Mouse (Mus musculus) yolk sac, embryonic 10.5 days (tissue): ENCODE data around the gene C3.
A peak's percentile ranks its signal among the peaks of the same experiment; 100 is the strongest.

Source experiments
- DNase-seq: peaks from one replicate; pipeline ENCODE4 v3.0.0-alpha.2; 2017; ENCODE audit warnings: low spot score

Gene C3

GRCm38 (mm10) chr17:57228014-57228413 lies at the start of gene C3:
TSS of gene C3 (minus strand) at chr17:57228136.
- DNase-seq = no peak

- DNase-seq = peak; percentile 57
These were observed 48.7 kb upstream of the C3 start for GRCm38 (mm10) chr17:57276634-57277121.

GRCm38 (mm10) chr17:57275997-57276351 lies 48.0 kb upstream of the C3 start:
- no peak for DNase-seq

GRCm38 (mm10) chr17:57275111-57275996 lies 47.4 kb upstream of the C3 start:
- peak; percentile 78 for DNase-seq

GRCm38 (mm10) chr17:57274686-57275085 lies 46.8 kb upstream of the C3 start:
- DNase-seq = no peak

- no peak for DNase-seq
These were observed 45.9 kb upstream of the C3 start for GRCm38 (mm10) chr17:57273846-57274245.

- DNase-seq = no peak
These were observed 43.4 kb upstream of the C3 start for GRCm38 (mm10) chr17:57271301-57271700.

GRCm38 (mm10) chr17:57267556-57268126 lies 39.7 kb upstream of the C3 start:
- DNase-seq = no peak

GRCm38 (mm10) chr17:57264972-57265945 lies 37.3 kb upstream of the C3 start:
- DNase-seq = no peak

GRCm38 (mm10) chr17:57264164-57264563 lies 36.2 kb upstream of the C3 start:
- no peak for DNase-seq

- no peak for DNase-seq
These were observed 35.1 kb upstream of the C3 start for GRCm38 (mm10) chr17:57262901-57263550.

GRCm38 (mm10) chr17:57261796-57262195 lies 33.9 kb upstream of the C3 start:
- no peak for DNase-seq

GRCm38 (mm10) chr17:57261286-57261685 lies 33.4 kb upstream of the C3 start:
- DNase-seq = no peak

GRCm38 (mm10) chr17:57260351-57260750 lies 32.4 kb upstream of the C3 start:
- DNase-seq = no peak

GRCm38 (mm10) chr17:57259742-57260141 lies 31.8 kb upstream of the C3 start:
- DNase-seq = no peak

- DNase-seq = no peak
These were observed 30.3 kb upstream of the C3 start for GRCm38 (mm10) chr17:57258191-57258590.

GRCm38 (mm10) chr17:57256921-57257485 lies 29.1 kb upstream of the C3 start:
- no peak for DNase-seq

- no peak for DNase-seq
These were observed 27.4 kb upstream of the C3 start for GRCm38 (mm10) chr17:57255354-57255753.

- DNase-seq = no peak
These were observed 25.4 kb upstream of the C3 start for GRCm38 (mm10) chr17:57253306-57253705.

GRCm38 (mm10) chr17:57251431-57251830 lies 23.5 kb upstream of the C3 start:
- DNase-seq = no peak

GRCm38 (mm10) chr17:57250461-57251160 lies 22.7 kb upstream of the C3 start:
- peak; percentile 57 for DNase-seq
